Mouse (Mus musculus): Measurements from ENCODE around the gene Dcaf17. TPM values are rescaled to one million over a fixed set of nuclear protein-coding genes. Genes with fewer than 3 reads are reported as not detected.

Gene Dcaf17
- polyA plus RNA-seq, 1 experiment from 2014 or later, result 31.7 TPM

- H3K27ac ChIP-seq (ENCODE audit: low read depth, low read length), result no peak overlapping the region
Measured at GRCm38 (mm10) chr2:71039522-71040121, 15.5 kb upstream of the Dcaf17 start.

GRCm38 (mm10) chr2:71046151-71046550, 9.0 kb upstream of the Dcaf17 start:
- Histone ChIP-seq H3K9ac (replicated peaks; ENCODE audit: low read depth, low read length) (no peak overlapping the region), H3K27ac (ENCODE audit: low read depth, low read length) (no peak overlapping the region), H3K4me1 (ENCODE audit: control insufficient read depth, insufficient read depth, low read length) (no peaks in the 10 kb centered on the region), H3K27me3 (ENCODE audit: control insufficient read depth, insufficient read depth, low read length) (no peaks in the 10 kb centered on the region), H3K4me3 (ENCODE audit: low read depth, low read length) (no peak overlapping the region), H3K36me3 (ENCODE audit: control insufficient read depth, insufficient read depth, low read length) (no peaks in the 10 kb centered on the region), H3K4me2 (ENCODE audit: low read depth, low read length) (no peak overlapping the region), H3K9me3 (ENCODE audit: control insufficient read depth, low read length) (no peaks in the 10 kb centered on the region)
- no peak for ATAC-seq (ENCODE audit: low read depth)
- WGBS, result 66% methylated on average over 6 of the region's 6 CpGs

More at GRCm38 (mm10) chr2:71039522-71040121, 15.5 kb upstream of the Dcaf17 start:
- H3K9me3 ChIP-seq (ENCODE audit: control insufficient read depth, low read length), result no peaks in the 10 kb centered on the region
- H3K9ac ChIP-seq (replicated peaks; ENCODE audit: low read depth, low read length), result no peak overlapping the region
- 40% methylated on average over 11 of the region's 11 CpGs for WGBS
- 0 out of 2 replicates have a peak overlapping the region, but pooled peaks have one; percentile 15 for H3K4me2 ChIP-seq (ENCODE audit: low read depth, low read length)
- H3K27me3 ChIP-seq (ENCODE audit: control insufficient read depth, insufficient read depth, low read length), result no peaks in the 10 kb centered on the region
- no peak overlapping the region for H3K4me3 ChIP-seq (ENCODE audit: low read depth, low read length)
- no peaks in the 10 kb centered on the region; the same call in 1 of the 2 replicates for H3K4me1 ChIP-seq (ENCODE audit: control insufficient read depth, insufficient read depth, low read length)
- no peaks in the 10 kb centered on the region for H3K36me3 ChIP-seq (ENCODE audit: control insufficient read depth, insufficient read depth, low read length)
- ATAC-seq (ENCODE audit: low read depth), result peak; percentile 78

GRCm38 (mm10) chr2:71046751-71047320, 8.3 kb upstream of the Dcaf17 start:
- Histone ChIP-seq H3K4me2 (ENCODE audit: low read depth, low read length) (no peak overlapping the region), H3K4me3 (ENCODE audit: low read depth, low read length) (no peak overlapping the region), H3K9ac (replicated peaks; ENCODE audit: low read depth, low read length) (no peak overlapping the region), H3K27me3 (ENCODE audit: control insufficient read depth, insufficient read depth, low read length) (no peaks in the 10 kb centered on the region), H3K4me1 (ENCODE audit: control insufficient read depth, insufficient read depth, low read length) (no peaks in the 10 kb centered on the region), H3K36me3 (ENCODE audit: control insufficient read depth, insufficient read depth, low read length) (no peaks in the 10 kb centered on the region), H3K9me3 (ENCODE audit: control insufficient read depth, low read length) (no peaks in the 10 kb centered on the region), H3K27ac (ENCODE audit: low read depth, low read length) (no peak overlapping the region)
- 74% methylated on average over 6 of the region's 6 CpGs for WGBS
- no peak for ATAC-seq (ENCODE audit: low read depth)

GRCm38 (mm10) chr2:71048896-71049295, 6.2 kb upstream of the Dcaf17 start:
- ATAC-seq (ENCODE audit: low read depth), result no peak
- WGBS, result 80% methylated on average over 12 of the region's 12 CpGs
- peaks cover 4% of the 10 kb centered on the region; the same call in 1 of the 2 replicates for H3K4me1 ChIP-seq (ENCODE audit: control insufficient read depth, insufficient read depth, low read length)
- H3K9me3 ChIP-seq (ENCODE audit: control insufficient read depth, low read length), result no peaks in the 10 kb centered on the region
- no peaks in the 10 kb centered on the region for H3K27me3 ChIP-seq (ENCODE audit: control insufficient read depth, insufficient read depth, low read length)
- H3K9ac ChIP-seq (replicated peaks; ENCODE audit: low read depth, low read length), result no peak overlapping the region
- no peak overlapping the region for H3K4me3 ChIP-seq (ENCODE audit: low read depth, low read length)
- H3K36me3 ChIP-seq (ENCODE audit: control insufficient read depth, insufficient read depth, low read length), result no peaks in the 10 kb centered on the region
- H3K27ac ChIP-seq (ENCODE audit: low read depth, low read length), result no peak overlapping the region
- H3K4me2 ChIP-seq (ENCODE audit: low read depth, low read length), result no peak overlapping the region

GRCm38 (mm10) chr2:71050511-71050910, 4.6 kb upstream of the Dcaf17 start:
- Histone ChIP-seq H3K9me3 (ENCODE audit: control insufficient read depth, low read length) (no peaks in the 10 kb centered on the region), H3K4me2 (ENCODE audit: low read depth, low read length) (no peak overlapping the region), H3K4me3 (ENCODE audit: low read depth, low read length) (no peak overlapping the region), H3K27ac (ENCODE audit: low read depth, low read length) (no peak overlapping the region), H3K27me3 (ENCODE audit: control insufficient read depth, insufficient read depth, low read length) (no peaks in the 10 kb centered on the region), H3K9ac (replicated peaks; ENCODE audit: low read depth, low read length) (no peak overlapping the region), H3K4me1 (ENCODE audit: control insufficient read depth, insufficient read depth, low read length) (peaks cover 13% of the 10 kb centered on the region), H3K36me3 (ENCODE audit: control insufficient read depth, insufficient read depth, low read length) (no peaks in the 10 kb centered on the region)
- WGBS, result 90% methylated on average over 7 of the region's 7 CpGs
- no peak for ATAC-seq (ENCODE audit: low read depth)

- Histone ChIP-seq H3K27me3 (ENCODE audit: control insufficient read depth, insufficient read depth, low read length) (no peaks in the 10 kb centered on the region), H3K27ac (ENCODE audit: low read depth, low read length) (no peak overlapping the region), H3K9ac (replicated peaks; ENCODE audit: low read depth, low read length) (no peak overlapping the region), H3K9me3 (ENCODE audit: control insufficient read depth, low read length) (no peaks in the 10 kb centered on the region), H3K4me1 (ENCODE audit: control insufficient read depth, insufficient read depth, low read length) (peaks cover 13% of the 10 kb centered on the region), H3K4me2 (ENCODE audit: low read depth, low read length) (peak overlapping the region; percentile 77), H3K4me3 (ENCODE audit: low read depth, low read length) (peak overlapping the region; percentile 82), H3K36me3 (ENCODE audit: control insufficient read depth, insufficient read depth, low read length) (no peaks in the 10 kb centered on the region; the same call in 1 of the 2 replicates)
- no peak for ATAC-seq (ENCODE audit: low read depth)
- 46% methylated on average over 9 of the region's 9 CpGs for WGBS
Measured at GRCm38 (mm10) chr2:71054716-71055115, 412 bp upstream of the Dcaf17 start.

- Histone ChIP-seq H3K4me2 (ENCODE audit: low read depth, low read length) (peak overlapping the region; percentile 77), H3K36me3 (ENCODE audit: control insufficient read depth, insufficient read depth, low read length) (no peaks in the 10 kb centered on the region; the same call in 1 of the 2 replicates), H3K9me3 (ENCODE audit: control insufficient read depth, low read length) (no peaks in the 10 kb centered on the region), H3K27ac (ENCODE audit: low read depth, low read length) (peak overlapping the region; percentile 94), H3K4me3 (ENCODE audit: low read depth, low read length) (peak overlapping the region; percentile 82), H3K9ac (replicated peaks; ENCODE audit: low read depth, low read length) (peak overlapping the region; percentile 72), H3K27me3 (ENCODE audit: control insufficient read depth, insufficient read depth, low read length) (no peaks in the 10 kb centered on the region), H3K4me1 (ENCODE audit: control insufficient read depth, insufficient read depth, low read length) (peaks cover 13% of the 10 kb centered on the region)
- ATAC-seq (ENCODE audit: low read depth), result no peak
- WGBS, result 14% methylated on average over 21 of the region's 21 CpGs
Measured at GRCm38 (mm10) chr2:71056115-71056835, 1.1 kb downstream of the Dcaf17 start.

GRCm38 (mm10) chr2:71071601-71072000, 16.5 kb downstream of the Dcaf17 start:
- no peak for ATAC-seq (ENCODE audit: low read depth)
- Histone ChIP-seq H3K27me3 (ENCODE audit: control insufficient read depth, insufficient read depth, low read length) (no peaks in the 10 kb centered on the region), H3K27ac (ENCODE audit: low read depth, low read length) (no peak overlapping the region), H3K36me3 (ENCODE audit: control insufficient read depth, insufficient read depth, low read length) (no peaks in the 10 kb centered on the region), H3K4me2 (ENCODE audit: low read depth, low read length) (no peak overlapping the region), H3K9ac (replicated peaks; ENCODE audit: low read depth, low read length) (no peak overlapping the region), H3K9me3 (ENCODE audit: control insufficient read depth, low read length) (no peaks in the 10 kb centered on the region), H3K4me3 (ENCODE audit: low read depth, low read length) (no peak overlapping the region), H3K4me1 (ENCODE audit: control insufficient read depth, insufficient read depth, low read length) (no peaks in the 10 kb centered on the region)
- 97% methylated on average over 4 of the region's 4 CpGs for WGBS

GRCm38 (mm10) chr2:71073330-71073729, 18.2 kb downstream of the Dcaf17 start:
- Histone ChIP-seq H3K4me1 (ENCODE audit: control insufficient read depth, insufficient read depth, low read length) (no peaks in the 10 kb centered on the region), H3K9ac (replicated peaks; ENCODE audit: low read depth, low read length) (no peak overlapping the region), H3K36me3 (ENCODE audit: control insufficient read depth, insufficient read depth, low read length) (no peaks in the 10 kb centered on the region; the same call in 1 of the 2 replicates), H3K9me3 (ENCODE audit: control insufficient read depth, low read length) (no peaks in the 10 kb centered on the region), H3K27ac (ENCODE audit: low read depth, low read length) (no peak overlapping the region), H3K4me2 (ENCODE audit: low read depth, low read length) (no peak overlapping the region), H3K4me3 (ENCODE audit: low read depth, low read length) (no peak overlapping the region), H3K27me3 (ENCODE audit: control insufficient read depth, insufficient read depth, low read length) (no peaks in the 10 kb centered on the region)
- WGBS, result 94% methylated on average over 3 of the region's 3 CpGs
- ATAC-seq (ENCODE audit: low read depth), result no peak
